Mouse (Mus musculus): Measurements from ENCODE around the gene Spin2-ps6. TPM values are rescaled to one million over a fixed set of nuclear protein-coding genes. Genes with fewer than 3 reads are reported as not detected.
"Not testable (repeated sequence)": the region's sequence is repeated elsewhere in the genome, so short reads cannot be mapped to it uniquely, and the experiment has no call there.

Spin2-ps6 gene
- not detected for total RNA-seq (2021)
- long read RNA-seq, experiment 1: 0 reads
- long read RNA-seq, experiment 2: 0 reads

GRCm38 (mm10) chrX:33234569-33234968, at the start of gene Spin2-ps6:
Spin2-ps6 (plus strand) TSS chrX:33234869.
- not testable (repeated sequence) for DNase-seq (ENCODE audit: low spot score in 2 of 2)

Other genes with a start within 250 kb of the Spin2-ps6 start
- gene Btbd35f12, start 78.5 kb downstream of the Spin2-ps6 start, total RNA-seq (2021): not detected